Mouse (Mus musculus): Measurements from ENCODE around the gene Lrr1. TPM values are rescaled to one million over a fixed set of nuclear protein-coding genes. Genes with fewer than 3 reads are reported as not detected.

Lrr1 gene
- polyA plus RNA-seq, 1 experiment: 5.1 TPM

DNA sequence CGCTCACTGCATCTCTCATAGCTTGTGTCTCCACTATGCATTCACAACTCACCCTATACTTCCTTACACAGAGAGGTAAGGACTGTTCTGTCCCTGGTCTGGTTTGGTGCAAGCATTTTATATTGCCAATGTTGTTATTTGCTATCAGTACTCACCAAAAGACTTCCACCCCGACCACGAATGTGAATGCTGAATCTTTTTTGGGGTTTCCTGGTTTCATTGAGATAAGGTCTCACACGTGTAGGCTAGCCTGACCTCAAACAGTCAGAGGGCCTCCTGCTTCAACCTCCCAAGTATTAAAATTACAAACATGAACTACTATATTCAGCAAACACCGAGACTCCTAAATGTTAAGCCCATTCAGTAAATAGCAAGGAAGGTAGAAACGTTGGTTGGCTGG lies 37.3 kb upstream of the Lrr1 start:
- Histone ChIP-seq H3K36me3 (ENCODE audit: control insufficient read depth, insufficient read depth) (no peaks in the 10 kb centered on the region), H3K27me3 (ENCODE audit: control insufficient read depth, insufficient read depth, insufficient read length) (no peaks in the 10 kb centered on the region), H3ac (ENCODE audit: control insufficient read depth, insufficient read length) (no peak overlapping the region), H3K4me2 (ENCODE audit: low read depth) (no peak overlapping the region), H3K4me3 (no peak overlapping the region), H3K79me2 (ENCODE audit: control insufficient read depth, insufficient read depth) (no peaks in the 10 kb centered on the region)
- TF ChIP-seq E2F4 (IDR thresholded peaks at IDR 0.05; ENCODE audit: insufficient read depth): no peak
- TF ChIP-seq TCF12 (IDR thresholded peaks at IDR 0.05; ENCODE audit: insufficient read depth, poor library complexity, severe bottlenecking): no peak
- TF ChIP-seq POLR2A (IDR thresholded peaks at IDR 0.05; ENCODE audit: insufficient read length, low read depth): no peak
- no peak for TF ChIP-seq SRF (IDR thresholded peaks at IDR 0.05; ENCODE audit: control insufficient read depth, insufficient read length, low read depth)

DNA sequence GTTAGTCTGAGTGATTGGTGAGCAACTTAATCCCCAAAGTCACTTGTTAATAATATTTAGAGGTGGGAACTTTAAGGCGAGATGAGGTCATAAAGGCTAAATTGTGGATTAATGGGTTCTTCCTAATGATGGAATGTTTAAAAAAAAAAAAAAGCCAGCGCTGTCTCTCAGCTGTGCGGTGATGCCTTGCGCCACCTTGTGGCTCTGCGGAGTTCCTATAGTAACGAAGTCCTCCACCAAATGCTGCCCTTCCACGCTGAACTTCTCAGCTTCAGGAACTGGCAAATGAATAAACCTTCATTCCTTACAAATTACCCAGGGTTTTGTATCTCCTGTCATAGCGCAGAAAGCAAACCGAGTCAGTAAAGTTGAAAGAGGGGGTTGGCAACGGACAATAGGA lies 36.6 kb upstream of the Lrr1 start:
- H3K4me3 ChIP-seq: no peak overlapping the region
- no peaks in the 10 kb centered on the region for H3K36me3 ChIP-seq (ENCODE audit: control insufficient read depth, insufficient read depth)
- TF ChIP-seq POLR2A (IDR thresholded peaks at IDR 0.05; ENCODE audit: insufficient read length, low read depth): no peak
- no peak for TF ChIP-seq MYOD1 (IDR thresholded peaks at IDR 0.05; ENCODE audit: control insufficient read depth in 1 of 3, insufficient read length in 2 of 3, low read depth in 2 of 3)
- no peak for TF ChIP-seq CEBPB (IDR thresholded peaks at IDR 0.05; ENCODE audit: insufficient read depth, poor library complexity, severe bottlenecking)
- TF ChIP-seq REST (IDR thresholded peaks at IDR 0.05; ENCODE audit: insufficient read depth, insufficient read length): no peak
- TF ChIP-seq E2F4 (IDR thresholded peaks at IDR 0.05; ENCODE audit: insufficient read depth): no peak
- TF ChIP-seq TCF12 (IDR thresholded peaks at IDR 0.05; ENCODE audit: insufficient read depth, poor library complexity, severe bottlenecking): no peak
- no peak for TF ChIP-seq TCF3 (IDR thresholded peaks at IDR 0.05; ENCODE audit: insufficient read length, low read depth)
- no peak for TF ChIP-seq MAX (IDR thresholded peaks at IDR 0.05; ENCODE audit: low read depth)
- no peak for TF ChIP-seq POLR2AphosphoS2 (IDR thresholded peaks at IDR 0.05; ENCODE audit: insufficient read length, low read depth)
- no peak for TF ChIP-seq MYOG (IDR thresholded peaks at IDR 0.05; ENCODE audit: control insufficient read depth in 1 of 3, insufficient read depth in 1 of 3, insufficient read length in 2 of 3, low read depth in 2 of 3)
- no peak for TF ChIP-seq USF1 (IDR thresholded peaks at IDR 0.05; ENCODE audit: low read depth)
- TF ChIP-seq SRF (IDR thresholded peaks at IDR 0.05; ENCODE audit: control insufficient read depth, insufficient read length, low read depth): no peak
- H3K4me2 ChIP-seq (ENCODE audit: low read depth): no peak overlapping the region
- no peaks in the 10 kb centered on the region for H3K27me3 ChIP-seq (ENCODE audit: control insufficient read depth, insufficient read depth, insufficient read length)
- no peaks in the 10 kb centered on the region for H3K79me2 ChIP-seq (ENCODE audit: control insufficient read depth, insufficient read depth)
- no peak overlapping the region for H3ac ChIP-seq (ENCODE audit: control insufficient read depth, insufficient read length)

DNA sequence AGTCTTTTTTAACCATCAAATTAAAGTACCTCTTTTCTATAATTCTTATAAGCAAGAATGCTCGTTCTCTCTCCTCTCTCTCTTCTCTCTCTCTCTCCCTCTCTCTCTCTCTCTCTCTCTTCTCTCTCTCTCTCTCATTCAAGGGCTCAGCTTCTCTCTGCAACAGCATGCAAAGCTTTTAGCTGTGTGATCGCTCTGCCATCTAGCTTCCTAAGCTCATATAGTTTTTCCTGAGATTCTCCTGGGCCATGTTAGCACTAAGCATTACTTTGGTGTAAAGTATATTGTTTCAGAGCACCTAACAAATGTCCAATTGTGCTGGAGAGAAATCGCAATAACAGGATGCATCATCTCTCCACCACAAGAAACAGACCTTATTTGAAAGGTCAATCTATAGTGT lies 29.4 kb upstream of the Lrr1 start:
- Histone ChIP-seq H3ac (ENCODE audit: control insufficient read depth, insufficient read length) (no peak overlapping the region), H3K79me2 (ENCODE audit: control insufficient read depth, insufficient read depth) (no peaks in the 10 kb centered on the region), H3K4me3 (no peak overlapping the region), H3K36me3 (ENCODE audit: control insufficient read depth, insufficient read depth) (no peaks in the 10 kb centered on the region), H3K4me2 (ENCODE audit: low read depth) (no peak overlapping the region), H3K27me3 (ENCODE audit: control insufficient read depth, insufficient read depth, insufficient read length) (peaks cover 4% of the 10 kb centered on the region)
- TF ChIP-seq MYOD1 (IDR thresholded peaks at IDR 0.05; ENCODE audit: control insufficient read depth in 1 of 3, insufficient read length in 2 of 3, low read depth in 2 of 3) (no peak), CEBPB (IDR thresholded peaks at IDR 0.05; ENCODE audit: insufficient read depth, poor library complexity, severe bottlenecking) (no peak)

DNA sequence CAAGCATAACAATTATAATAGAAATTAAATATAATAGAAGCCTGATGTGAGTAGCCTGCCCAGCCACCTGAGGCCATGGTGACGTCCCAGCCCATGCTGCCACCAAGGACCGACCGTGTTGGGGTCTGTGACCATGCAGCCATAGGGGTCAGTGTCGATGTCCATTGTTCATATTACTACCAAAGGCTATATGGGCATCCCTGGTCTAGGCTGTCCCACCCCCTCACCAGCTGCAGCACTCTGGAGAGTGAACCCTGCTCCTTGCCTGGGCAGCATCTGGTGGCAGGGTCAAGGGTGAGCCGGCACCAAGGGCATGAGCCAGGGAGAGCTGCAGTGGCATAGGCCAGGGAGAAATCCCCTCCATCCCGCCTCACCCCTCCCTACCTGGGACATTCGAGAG lies 28.8 kb upstream of the Lrr1 start:
- no peaks in the 10 kb centered on the region for H3K36me3 ChIP-seq (ENCODE audit: control insufficient read depth, insufficient read depth)
- peaks cover 4% of the 10 kb centered on the region for H3K27me3 ChIP-seq (ENCODE audit: control insufficient read depth, insufficient read depth, insufficient read length)
- H3K4me3 ChIP-seq: no peak overlapping the region
- no peak overlapping the region for H3ac ChIP-seq (ENCODE audit: control insufficient read depth, insufficient read length)
- TF ChIP-seq E2F4 (IDR thresholded peaks at IDR 0.05; ENCODE audit: insufficient read depth) (no peak), TCF3 (IDR thresholded peaks at IDR 0.05; ENCODE audit: insufficient read length, low read depth) (no peak), SRF (IDR thresholded peaks at IDR 0.05; ENCODE audit: control insufficient read depth, insufficient read length, low read depth) (no peak), POLR2AphosphoS2 (IDR thresholded peaks at IDR 0.05; ENCODE audit: insufficient read length, low read depth) (no peak), CEBPB (IDR thresholded peaks at IDR 0.05; ENCODE audit: insufficient read depth, poor library complexity, severe bottlenecking) (no peak), REST (IDR thresholded peaks at IDR 0.05; ENCODE audit: insufficient read depth, insufficient read length) (no peak), MAX (IDR thresholded peaks at IDR 0.05; ENCODE audit: low read depth) (no peak), TCF12 (IDR thresholded peaks at IDR 0.05; ENCODE audit: insufficient read depth, poor library complexity, severe bottlenecking) (no peak), MYOD1 (IDR thresholded peaks at IDR 0.05; ENCODE audit: control insufficient read depth in 1 of 3, insufficient read length in 2 of 3, low read depth in 2 of 3) (no peak), USF1 (IDR thresholded peaks at IDR 0.05; ENCODE audit: low read depth) (no peak), POLR2A (IDR thresholded peaks at IDR 0.05; ENCODE audit: insufficient read length, low read depth) (no peak), MYOG (IDR thresholded peaks at IDR 0.05; ENCODE audit: control insufficient read depth in 1 of 3, insufficient read depth in 1 of 3, insufficient read length in 2 of 3, low read depth in 2 of 3) (no peak)
- H3K79me2 ChIP-seq (ENCODE audit: control insufficient read depth, insufficient read depth): no peaks in the 10 kb centered on the region
- no peak overlapping the region for H3K4me2 ChIP-seq (ENCODE audit: low read depth)

DNA sequence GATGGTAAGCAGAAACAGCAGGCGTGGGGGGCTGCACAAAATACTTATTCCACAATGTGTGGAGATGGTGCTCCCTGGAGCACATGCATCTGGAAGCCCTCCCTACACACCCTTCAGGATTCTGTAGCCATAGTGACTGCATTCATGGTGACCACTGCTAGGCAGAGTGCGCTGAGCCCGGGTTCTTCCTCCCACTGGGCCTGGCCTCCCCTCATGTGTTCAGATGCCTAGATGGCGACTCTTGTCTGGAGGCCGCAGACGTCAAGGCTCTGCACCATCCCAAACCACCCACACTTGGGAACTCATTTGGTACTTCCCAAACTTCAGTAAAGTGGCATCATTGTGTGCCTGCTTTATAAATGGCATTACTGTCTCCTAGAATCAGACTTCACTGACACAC lies 25.2 kb upstream of the Lrr1 start:
- no peak for TF ChIP-seq MAX (IDR thresholded peaks at IDR 0.05; ENCODE audit: low read depth)
- TF ChIP-seq TCF12 (IDR thresholded peaks at IDR 0.05; ENCODE audit: insufficient read depth, poor library complexity, severe bottlenecking): no peak
- no peak for TF ChIP-seq SRF (IDR thresholded peaks at IDR 0.05; ENCODE audit: control insufficient read depth, insufficient read length, low read depth)
- TF ChIP-seq MYOD1 (IDR thresholded peaks at IDR 0.05; ENCODE audit: control insufficient read depth in 1 of 3, insufficient read length in 2 of 3, low read depth in 2 of 3): no peak
- no peak for TF ChIP-seq CEBPB (IDR thresholded peaks at IDR 0.05; ENCODE audit: insufficient read depth, poor library complexity, severe bottlenecking)
- no peak for TF ChIP-seq POLR2AphosphoS2 (IDR thresholded peaks at IDR 0.05; ENCODE audit: insufficient read length, low read depth)
- TF ChIP-seq USF1 (IDR thresholded peaks at IDR 0.05; ENCODE audit: low read depth): no peak
- no peak for TF ChIP-seq TCF3 (IDR thresholded peaks at IDR 0.05; ENCODE audit: insufficient read length, low read depth)
- no peak for TF ChIP-seq REST (IDR thresholded peaks at IDR 0.05; ENCODE audit: insufficient read depth, insufficient read length)
- no peak for TF ChIP-seq MYOG (IDR thresholded peaks at IDR 0.05; ENCODE audit: control insufficient read depth in 1 of 3, insufficient read depth in 1 of 3, insufficient read length in 2 of 3, low read depth in 2 of 3)
- TF ChIP-seq E2F4 (IDR thresholded peaks at IDR 0.05; ENCODE audit: insufficient read depth): no peak
- TF ChIP-seq POLR2A (IDR thresholded peaks at IDR 0.05; ENCODE audit: insufficient read length, low read depth): no peak
- no peak overlapping the region for H3ac ChIP-seq (ENCODE audit: control insufficient read depth, insufficient read length)
- no peaks in the 10 kb centered on the region for H3K36me3 ChIP-seq (ENCODE audit: control insufficient read depth, insufficient read depth)
- no peak overlapping the region for H3K4me2 ChIP-seq (ENCODE audit: low read depth)
- H3K4me3 ChIP-seq: no peak overlapping the region
- peaks cover 4% of the 10 kb centered on the region for H3K27me3 ChIP-seq (ENCODE audit: control insufficient read depth, insufficient read depth, insufficient read length)
- no peaks in the 10 kb centered on the region for H3K79me2 ChIP-seq (ENCODE audit: control insufficient read depth, insufficient read depth)

Measured in myocyte (in vitro differentiated cells).